Mouse (Mus musculus) ES-E14 (cell line): ENCODE data around the gene Atp5mpl.

ENCODE experiments used
- HCFC1 ChIP-seq: IDR thresholded peaks from 2 replicates; pipeline ENCODE4 v1.6.1; 2012; ENCODE audit warnings: low read length, inconsistent platforms, borderline replicate concordance; ENCODE audit not compliant: insufficient read depth
- MAFK ChIP-seq: IDR thresholded peaks from 2 replicates; pipeline ENCODE4 v1.6.1; 2014; ENCODE audit warnings: mild to moderate bottlenecking, low read depth, low read length, inconsistent platforms; ENCODE audit not compliant: insufficient read depth
- ZC3H11A ChIP-seq: IDR thresholded peaks from 2 replicates; pipeline ENCODE4 v1.6.1; 2012; ENCODE audit warnings: low read depth, mild to moderate bottlenecking, inconsistent platforms, low read length, borderline replicate concordance

- TF ChIP-seq ZC3H11A (no peak; the same call in 1 of the 2 replicates), HCFC1 (no peak), MAFK (no peak)
Measured at GRCm38 (mm10) chr12:111946716-111947115, 20.1 kb downstream of the Atp5mpl start.
